Mouse (Mus musculus) brain, embryonic 14.5 days (tissue): ENCODE results near the gene Itga7. TPM values are rescaled to one million over a fixed set of nuclear protein-coding genes. Genes with fewer than 3 reads are reported as not detected.
A peak's percentile ranks its signal among the peaks of the same experiment; 100 is the strongest.
"Not testable (repeated sequence)": the region's sequence is repeated elsewhere in the genome, so short reads cannot be mapped to it uniquely, and the experiment has no call there.

Experiments
- DNase-seq: peaks from one replicate; pipeline ENCODE4 v3.0.0-alpha.2; 2011; ENCODE audit warnings: low read depth
- CTCF ChIP-seq: fragments of 200-500 bp; IDR thresholded peaks from 2 replicates; pipeline ENCODE4 v1.5.1; 2012; ENCODE audit warnings: inconsistent platforms, mild to moderate bottlenecking, moderate library complexity, borderline replicate concordance; ENCODE audit not compliant: insufficient read depth, insufficient read length; ENCODE audit errors: extremely low read depth
- POLR2A ChIP-seq: fragments of 200-500 bp; IDR thresholded peaks from 2 replicates; pipeline ENCODE4 v1.6.1; 2012; ENCODE audit warnings: mild to moderate bottlenecking, inconsistent platforms, borderline replicate concordance; ENCODE audit not compliant: poor library complexity, insufficient read depth, insufficient read length, severe bottlenecking; ENCODE audit errors: extremely low read depth
- polyA plus RNA-seq: library from polyadenylated mRNA; depleted of rRNA; stranded (reverse); fragments of >200 nt; gene quantifications from 2 replicates; pipeline ENCODE4 v1.2.3, GENCODE M21; 2012; rRNA removed

Gene Itga7
- polyA plus RNA-seq, 1 experiment, result 7.1 TPM

GRCm38 (mm10) chr10:128976395-128976794 lies 42.8 kb downstream of the Itga7 start:
- no peak for DNase-seq
- TF ChIP-seq POLR2A (no peak), CTCF (no peak)

DNA sequence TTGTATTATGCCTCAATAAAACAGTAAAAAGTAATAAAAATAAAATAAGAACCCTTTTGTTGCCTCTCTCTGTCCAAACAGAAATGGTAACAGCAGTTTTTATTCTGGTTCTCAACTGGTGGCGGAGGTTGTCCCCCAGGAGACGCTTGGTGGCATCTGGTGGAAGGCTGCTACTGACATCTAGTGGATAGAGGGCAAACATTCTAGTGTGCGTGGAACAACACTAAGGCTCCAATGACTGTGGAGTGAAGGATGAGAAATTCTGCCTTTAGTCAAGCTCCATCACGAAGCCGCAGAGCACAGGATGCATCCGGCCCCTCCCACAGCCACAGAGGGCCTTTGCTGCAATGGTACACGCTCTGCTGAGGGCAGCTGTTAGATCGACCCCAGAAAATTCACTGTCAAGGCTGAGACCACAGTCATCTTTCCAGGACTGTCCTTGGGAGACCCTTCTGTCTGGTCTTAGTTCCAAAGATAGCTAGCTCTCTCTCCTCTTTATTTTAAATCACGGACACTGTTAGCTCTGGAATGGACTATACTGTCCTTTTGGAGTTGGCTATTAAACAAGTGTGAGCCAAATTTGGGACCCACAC lies 44.0 kb downstream of the Itga7 start:
- TF ChIP-seq POLR2A (no peak), CTCF (peak; percentile 84; the same call in 1 of the 2 replicates)
- DNase-seq, result peak; percentile 75

GRCm38 (mm10) chr10:128980644-128981365 lies 47.2 kb downstream of the Itga7 start:
- DNase-seq, result no peak
- no peak for TF ChIP-seq CTCF
- no peak for TF ChIP-seq POLR2A

- DNase-seq, result not testable (repeated sequence)
These were observed 55.5 kb downstream of the Itga7 start, which contains the start of gene Olfr9 for GRCm38 (mm10) chr10:128989131-128989530. Gene Olfr9 (plus strand): TSS chr10:128989431.

- not testable (repeated sequence) for DNase-seq
These were observed 56.7 kb downstream of the Itga7 start for GRCm38 (mm10) chr10:128990129-128990850.

GRCm38 (mm10) chr10:128990994-128991393 lies 57.4 kb downstream of the Itga7 start:
- TF ChIP-seq CTCF, result no peak
- TF ChIP-seq POLR2A, result no peak
- no peak for DNase-seq

DNA sequence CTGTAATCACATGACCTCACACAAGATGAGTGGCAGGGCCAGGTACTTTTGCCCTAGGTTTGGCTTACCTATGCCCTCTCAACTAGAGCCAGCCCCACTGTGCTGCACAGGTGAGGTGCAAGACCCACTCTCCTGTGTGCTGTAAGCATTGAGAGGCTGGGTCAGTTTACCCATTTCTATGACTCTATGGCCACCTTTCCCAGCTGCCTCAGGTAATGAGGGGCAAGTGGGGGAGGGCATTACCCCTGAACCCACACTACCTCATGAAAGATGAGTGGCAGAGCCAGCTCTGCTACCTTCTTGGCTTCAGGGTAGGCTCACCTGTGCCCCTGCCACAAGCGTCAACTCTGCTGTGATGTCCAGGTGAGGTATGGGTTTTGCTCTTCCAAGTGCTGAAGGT lies 62.2 kb downstream of the Itga7 start:
- no peak for TF ChIP-seq POLR2A
- no peak for TF ChIP-seq CTCF

DNA sequence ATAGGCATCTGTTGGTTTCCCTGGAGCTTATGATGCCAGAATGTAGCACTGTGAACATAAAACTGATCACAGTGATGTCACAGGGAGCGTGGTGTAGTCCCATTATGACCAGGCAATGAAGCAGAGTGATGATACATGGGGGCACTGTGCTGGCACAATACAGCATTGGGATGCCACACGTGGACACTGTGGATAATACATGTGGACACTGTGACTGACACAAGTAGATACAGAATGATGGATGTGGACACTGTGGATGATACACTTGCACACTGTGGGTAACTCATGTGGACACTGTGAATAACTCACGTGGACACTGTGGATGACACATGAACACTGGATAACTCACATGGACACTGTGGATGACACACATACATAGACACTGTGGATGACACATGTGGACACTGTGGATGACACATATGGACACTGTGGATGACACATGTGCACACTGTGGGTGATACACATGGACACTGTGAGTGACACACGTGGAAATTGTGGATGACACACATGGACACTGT lies 63.0 kb downstream of the Itga7 start:
- TF ChIP-seq CTCF (no peak), POLR2A (no peak)
- no peak for DNase-seq

More for the DNA sequence above, 62.2 kb downstream of the Itga7 start:
- no peak for DNase-seq

GRCm38 (mm10) chr10:129004032-129004920 lies 70.7 kb downstream of the Itga7 start:
- TF ChIP-seq CTCF, result no peak
- TF ChIP-seq POLR2A, result no peak
- no peak for DNase-seq

Other genes with a start within 250 kb of the Itga7 start
- 108 and 116 TPM in 2 replicates for gene Rab5b, start 237.6 kb upstream of the Itga7 start, polyA plus RNA-seq
- 1.1 and 1.5 TPM in 2 replicates for gene Pmel, start 229.6 kb upstream of the Itga7 start, polyA plus RNA-seq
- gene Cdk2, start 228.8 kb upstream of the Itga7 start, polyA plus RNA-seq, result 22.5 and 42.4 TPM in 2 replicates
- 8.6 and 8.8 TPM in 2 replicates for gene Dgka, start 189.0 kb upstream of the Itga7 start, polyA plus RNA-seq
- 58.2 and 65.4 TPM in 2 replicates for gene Pym1, start 185.9 kb upstream of the Itga7 start, polyA plus RNA-seq
- gene Mmp19, start 142.9 kb upstream of the Itga7 start, polyA plus RNA-seq, result 0.54 and 0.77 TPM in 2 replicates
- 18.6 and 30.5 TPM in 2 replicates for gene Dnajc14, start 129.8 kb upstream of the Itga7 start, polyA plus RNA-seq
- 24.2 and 29.0 TPM in 2 replicates for gene Tmem198b, start 129.4 kb upstream of the Itga7 start, polyA plus RNA-seq
- gene Sarnp, start 116.5 kb upstream of the Itga7 start, polyA plus RNA-seq, result 79.6 and 82.0 TPM in 2 replicates
- gene Ormdl2, start 112.2 kb upstream of the Itga7 start, polyA plus RNA-seq, result 22.6 and 33.7 TPM in 2 replicates
- gene Gdf11, start 42.1 kb upstream of the Itga7 start, polyA plus RNA-seq, result 10.1 and 17.4 TPM in 2 replicates
- 59.6 and 74.0 TPM in 2 replicates for gene Cd63, start 32.8 kb upstream of the Itga7 start, polyA plus RNA-seq
- 21.7 and 23.6 TPM in 2 replicates for gene Rdh5, start 10.9 kb upstream of the Itga7 start, polyA plus RNA-seq
- gene Bloc1s1, start 9.8 kb upstream of the Itga7 start, polyA plus RNA-seq, result 269 and 298 TPM in 2 replicates
- 0.08 TPM in 1 of 2 replicates, not detected in the other for gene Mettl7b, start 27.2 kb downstream of the Itga7 start, polyA plus RNA-seq
- gene Olfr9, start 55.6 kb downstream of the Itga7 start, polyA plus RNA-seq, result not detected in 2 replicates
- not detected in 2 replicates for gene Olfr763, start 77.0 kb downstream of the Itga7 start, polyA plus RNA-seq
- gene Olfr764-ps1, start 106.1 kb downstream of the Itga7 start, polyA plus RNA-seq, result not detected in 2 replicates
- not detected in 2 replicates for gene Olfr765, start 116.2 kb downstream of the Itga7 start, polyA plus RNA-seq
- not detected in 2 replicates for gene Olfr766-ps1, start 135.2 kb downstream of the Itga7 start, polyA plus RNA-seq
- gene Olfr767, start 149.1 kb downstream of the Itga7 start, polyA plus RNA-seq, result not detected in 2 replicates
- gene Olfr768, start 165.6 kb downstream of the Itga7 start, polyA plus RNA-seq, result not detected in 2 replicates
- not detected in 2 replicates for gene Olfr769, start 184.0 kb downstream of the Itga7 start, polyA plus RNA-seq
- not detected in 2 replicates for gene Olfr770, start 205.2 kb downstream of the Itga7 start, polyA plus RNA-seq
- not detected in 2 replicates for gene Olfr771, start 230.9 kb downstream of the Itga7 start, polyA plus RNA-seq
- not detected in 2 replicates for gene Olfr772, start 244.1 kb downstream of the Itga7 start, polyA plus RNA-seq